Mouse (Mus musculus) left cerebral cortex, adult 2 months (tissue): ENCODE measurements around the gene Gm19668. TPM values are rescaled to one million over a fixed set of nuclear protein-coding genes. Genes with fewer than 3 reads are reported as not detected.

Experiments used
- total RNA-seq, 2 experiments: library from RNA; stranded (reverse); gene quantifications; 2 replicates each; pipeline ENCODE4 v1.2.3; 2021

Gene Gm19668
- total RNA-seq, 2 experiments from 2014 or later, result not detected

Other genes with a start within 250 kb of the Gm19668 start
- gene Pttg1ip, start 217.4 kb downstream of the Gm19668 start, total RNA-seq, result 10 to 100 TPM; 71.6 to 77.6 TPM
- gene Sumo3, start 193.0 kb downstream of the Gm19668 start, total RNA-seq, result 100 to 1,000 TPM; 142 to 156 TPM
- gene Gm49325, start 192.9 kb downstream of the Gm19668 start, total RNA-seq, result 1 to 10 TPM; 2.0 to 5.3 TPM
- gene Ube2g2, start 176.9 kb downstream of the Gm19668 start, total RNA-seq, result 10 to 100 TPM; 47.4 to 48.0 TPM
- under 1 TPM; 0.18 to 0.21 TPM for gene Tspear, start 112.6 kb downstream of the Gm19668 start, total RNA-seq
- not detected for gene Gm19402, start 108.4 kb downstream of the Gm19668 start, total RNA-seq
- gene Gm9508, start 101.9 kb downstream of the Gm19668 start, total RNA-seq, result not detected
- not detected for gene Gm10272, start 92.5 kb downstream of the Gm19668 start, total RNA-seq
- gene Gm10024, start 87.7 kb downstream of the Gm19668 start, total RNA-seq, result not detected
- gene Gm10142, start 83.3 kb downstream of the Gm19668 start, total RNA-seq, result not detected
- gene Krtap12-1, start 78.5 kb downstream of the Gm19668 start, total RNA-seq, result not detected
- gene Gm10100, start 72.6 kb downstream of the Gm19668 start, total RNA-seq, result not detected
- gene Gm18596, start 56.5 kb downstream of the Gm19668 start, total RNA-seq, result not detected
- gene Gm9736, start 47.8 kb downstream of the Gm19668 start, total RNA-seq, result not detected
- not detected for gene Gm3233, start 39.5 kb downstream of the Gm19668 start, total RNA-seq
- gene Gm3238, start 27.8 kb downstream of the Gm19668 start, total RNA-seq, result not detected
- gene Gm7138, start 22.2 kb downstream of the Gm19668 start, total RNA-seq, result not detected
- gene Gm3250, start 16.6 kb downstream of the Gm19668 start, total RNA-seq, result not detected
- gene Gm7137, start 10.9 kb downstream of the Gm19668 start, total RNA-seq, result not detected
- gene Gm9639, start 4.1 kb downstream of the Gm19668 start, total RNA-seq, result not detected
- gene Gm9507, start 12.7 kb upstream of the Gm19668 start, total RNA-seq, result not detected
- not detected for gene Gm2696, start 15.5 kb upstream of the Gm19668 start, total RNA-seq
- gene Krtap10-4, start 28.0 kb upstream of the Gm19668 start, total RNA-seq, result not detected
- gene Krtap10-10, start 36.8 kb upstream of the Gm19668 start, total RNA-seq, result not detected
- gene Gm36176, start 47.7 kb upstream of the Gm19668 start, total RNA-seq, result not detected
- gene Gm10318, start 53.7 kb upstream of the Gm19668 start, total RNA-seq, result not detected
- not detected for gene Gm3285, start 62.8 kb upstream of the Gm19668 start, total RNA-seq
- gene Lrrc3, start 103.4 kb upstream of the Gm19668 start, total RNA-seq, result 1 to 10 TPM; 9.5 to 9.8 TPM
- gene Trpm2, start 171.4 kb upstream of the Gm19668 start, total RNA-seq, result 10 to 100 TPM; 44.7 to 50.3 TPM
- gene 1810043G02Rik, start 179.4 kb upstream of the Gm19668 start, total RNA-seq, result 10 to 100 TPM; 33.9 to 34.0 TPM
- gene Pfkl, start 210.9 kb upstream of the Gm19668 start, total RNA-seq, result 100 to 1,000 TPM; 141 to 149 TPM
- gene Dnmt3l, start 242.8 kb upstream of the Gm19668 start, total RNA-seq, result under 1 TPM in 1 of 2 experiments, not detected in 1; 0.54 TPM
- under 1 TPM in 1 of 2 experiments, not detected in 1; 0.56 TPM for gene Aire, start 244.5 kb upstream of the Gm19668 start, total RNA-seq